Mouse (Mus musculus) neural tube, embryonic 15.5 days (tissue): ENCODE measurements around the gene Sun5. TPM values are rescaled to one million over a fixed set of nuclear protein-coding genes. Genes with fewer than 3 reads are reported as not detected.

Experiments
- ATAC-seq: fragments of 200-750 bp; cut with Nextera tagmentation; 2 replicates; pipeline ENCODE4 v1.8.0; 2017; ENCODE audit warnings: mild to moderate bottlenecking, moderate TSS enrichment, moderate library complexity; ENCODE audit not compliant: low FRiP score
- H3K27ac ChIP-seq: fragments of 300-500 bp; sonication (generic); replicated peaks from 2 replicates; pipeline ENCODE4 v1.5.1; 2015; ENCODE audit warnings: mild to moderate bottlenecking, inconsistent platforms
- H3K27me3 ChIP-seq: fragments of 300-500 bp; sonication (generic); replicated peaks from 2 replicates; pipeline ENCODE4 v1.6.1; 2015; ENCODE audit warnings: inconsistent platforms
- H3K36me3 ChIP-seq: fragments of 300-500 bp; sonication (generic); 2 replicates; pipeline ENCODE4 v1.6.1; 2015; ENCODE audit warnings: inconsistent platforms
- H3K4me1 ChIP-seq: fragments of 300-500 bp; sonication (generic); 2 replicates; pipeline ENCODE4 v1.6.1; 2015; ENCODE audit warnings: inconsistent platforms
- H3K4me2 ChIP-seq: fragments of 300-500 bp; sonication (generic); 2 replicates; pipeline ENCODE4 v1.6.1; 2015; ENCODE audit warnings: inconsistent platforms, mild to moderate bottlenecking, moderate library complexity
- H3K4me3 ChIP-seq: fragments of 300-500 bp; sonication (generic); replicated peaks from 2 replicates; pipeline ENCODE4 v1.5.1; 2015; ENCODE audit warnings: mild to moderate bottlenecking, inconsistent platforms
- H3K9ac ChIP-seq: fragments of 300-500 bp; sonication (generic); replicated peaks from 2 replicates; pipeline ENCODE4 v1.6.1; 2015; ENCODE audit warnings: mild to moderate bottlenecking, inconsistent platforms
- H3K9me3 ChIP-seq: fragments of 300-500 bp; sonication (generic); replicated peaks from 2 replicates; pipeline ENCODE4 v1.6.1; 2016; ENCODE audit warnings: inconsistent platforms
- WGBS: fragments of 180-500 bp; shearing (Covaris S2); methylation state at CpG from one replicate; pipeline ENCODE4 v1.1.7; 2015; ENCODE audit warnings: mixed read lengths; 5-methylcytosine and 5-hydroxymethylcytosine counted together
- polyA plus RNA-seq: library from polyadenylated mRNA; unstranded; fragments of >200 nt; fragmentation: Nextera tagmentation; extraction: Ambion mirVana; gene quantifications from 2 replicates; pipeline ENCODE4 v1.2.1, GENCODE M21; 2015

Gene Sun5
- polyA plus RNA-seq, result not detected in 2 replicates

- no peaks in the 10 kb centered on the region for H3K36me3 ChIP-seq
- no peaks in the 10 kb centered on the region for H3K4me1 ChIP-seq
- no peak within 1 kb of the TSS for H3K4me2 ChIP-seq
- WGBS, result 96% methylated on average over 4 of the region's 4 CpGs
- ATAC-seq, result no peak
- no peak within 1 kb of the TSS for H3K9ac ChIP-seq
- no peaks in the 10 kb centered on the region for H3K27me3 ChIP-seq
- no peaks in the 10 kb centered on the region for H3K9me3 ChIP-seq
- no peak within 1 kb of the TSS for H3K4me3 ChIP-seq
- no peak within 1 kb of the TSS for H3K27ac ChIP-seq
Observed at GRCm38 (mm10) chr2:153870984-153871383, at the start of gene Sun5. TSS of gene Sun5 (minus strand) at chr2:153871084.

- no peak within 1 kb of the TSS for H3K27ac ChIP-seq
- H3K27me3 ChIP-seq, result no peaks in the 10 kb centered on the region
- no peaks in the 10 kb centered on the region for H3K9me3 ChIP-seq
Observed at GRCm38 (mm10) chr2:153917930-153918329, 47.0 kb upstream of the Sun5 start, which contains the start of gene Bpifb3. TSS of gene Bpifb3 (plus strand) at chr2:153918230.

GRCm38 (mm10) chr2:153914151-153914550 lies 43.3 kb upstream of the Sun5 start:
- WGBS, result 69% methylated on average over 5 of the region's 5 CpGs
- Histone ChIP-seq H3K36me3 (no peaks in the 10 kb centered on the region), H3K4me2 (no peak overlapping the region), H3K4me3 (no peak overlapping the region), H3K27ac (no peak overlapping the region), H3K9me3 (no peaks in the 10 kb centered on the region), H3K4me1 (0 out of 2 replicates have a peak, but pooled peaks cover 3% of the 10 kb centered on the region), H3K27me3 (no peaks in the 10 kb centered on the region), H3K9ac (no peak overlapping the region)
- no peak for ATAC-seq

More at GRCm38 (mm10) chr2:153917930-153918329, 47.0 kb upstream of the Sun5 start, which contains the start of gene Bpifb3:
- H3K4me2 ChIP-seq, result no peak within 1 kb of the TSS
- 77% methylated on average over 8 of the region's 8 CpGs for WGBS
- H3K36me3 ChIP-seq, result no peaks in the 10 kb centered on the region
- H3K4me3 ChIP-seq, result no peak within 1 kb of the TSS
- H3K9ac ChIP-seq, result no peak within 1 kb of the TSS
- ATAC-seq, result no peak
- H3K4me1 ChIP-seq, result 0 out of 2 replicates have a peak, but pooled peaks cover 2% of the 10 kb centered on the region

GRCm38 (mm10) chr2:153906626-153907025 lies 35.7 kb upstream of the Sun5 start:
- Histone ChIP-seq H3K27me3 (no peaks in the 10 kb centered on the region), H3K9ac (no peak overlapping the region), H3K4me3 (no peak overlapping the region), H3K9me3 (no peaks in the 10 kb centered on the region), H3K36me3 (no peaks in the 10 kb centered on the region), H3K4me2 (no peak overlapping the region), H3K27ac (no peak overlapping the region), H3K4me1 (no peaks in the 10 kb centered on the region)
- ATAC-seq, result no peak
- 88% methylated on average over 4 of the region's 4 CpGs for WGBS

GRCm38 (mm10) chr2:153902726-153903125 lies 31.8 kb upstream of the Sun5 start:
- H3K27me3 ChIP-seq, result no peaks in the 10 kb centered on the region
- WGBS, result 73% methylated on average over 6 of the region's 6 CpGs
- H3K4me3 ChIP-seq, result no peak overlapping the region
- H3K4me1 ChIP-seq, result no peaks in the 10 kb centered on the region
- no peaks in the 10 kb centered on the region for H3K9me3 ChIP-seq
- no peak overlapping the region for H3K9ac ChIP-seq
- no peak for ATAC-seq
- H3K36me3 ChIP-seq, result no peaks in the 10 kb centered on the region
- no peak overlapping the region for H3K27ac ChIP-seq
- no peak overlapping the region for H3K4me2 ChIP-seq

- Histone ChIP-seq H3K9ac (no peak within 1 kb of the TSS), H3K36me3 (no peaks in the 10 kb centered on the region), H3K4me1 (no peaks in the 10 kb centered on the region), H3K9me3 (no peaks in the 10 kb centered on the region), H3K4me3 (no peak within 1 kb of the TSS), H3K27ac (no peak within 1 kb of the TSS), H3K27me3 (no peaks in the 10 kb centered on the region), H3K4me2 (no peak within 1 kb of the TSS)
- no peak for ATAC-seq
- 63% methylated on average over 4 of the region's 4 CpGs for WGBS
Observed at GRCm38 (mm10) chr2:153900088-153900487, 29.2 kb upstream of the Sun5 start, which contains the start of gene Bpifb6. TSS of gene Bpifb6 (plus strand) at chr2:153900388.

- no peak overlapping the region for H3K4me3 ChIP-seq
- no peaks in the 10 kb centered on the region for H3K27me3 ChIP-seq
- no peak overlapping the region for H3K27ac ChIP-seq
- 87% methylated on average over 5 of the region's 5 CpGs for WGBS
- no peaks in the 10 kb centered on the region for H3K9me3 ChIP-seq
- no peak overlapping the region for H3K4me2 ChIP-seq
- no peak for ATAC-seq
- H3K4me1 ChIP-seq, result no peaks in the 10 kb centered on the region
- H3K36me3 ChIP-seq, result no peaks in the 10 kb centered on the region
- no peak overlapping the region for H3K9ac ChIP-seq
Observed at GRCm38 (mm10) chr2:153899111-153899510, 28.2 kb upstream of the Sun5 start.

- no peaks in the 10 kb centered on the region for H3K27me3 ChIP-seq
- H3K9me3 ChIP-seq, result no peaks in the 10 kb centered on the region
- H3K4me3 ChIP-seq, result no peak within 1 kb of the TSS
- no peak within 1 kb of the TSS for H3K9ac ChIP-seq
- H3K27ac ChIP-seq, result no peak within 1 kb of the TSS
- no peaks in the 10 kb centered on the region for H3K4me1 ChIP-seq
- H3K36me3 ChIP-seq, result no peaks in the 10 kb centered on the region
- H3K4me2 ChIP-seq, result no peak within 1 kb of the TSS
- WGBS, result 67% methylated on average over 9 of the region's 9 CpGs
- ATAC-seq, result no peak
Observed at GRCm38 (mm10) chr2:153874745-153875144, 3.9 kb upstream of the Sun5 start, which contains the start of gene Bpifb2. TSS of gene Bpifb2 (plus strand) at chr2:153875045.

GRCm38 (mm10) chr2:153861960-153862359 lies 8.9 kb downstream of the Sun5 start:
- H3K4me3 ChIP-seq, result no peak overlapping the region
- no peaks in the 10 kb centered on the region for H3K36me3 ChIP-seq
- H3K27ac ChIP-seq, result no peak overlapping the region
- 90% methylated on average over 3 of the region's 3 CpGs for WGBS
- H3K9ac ChIP-seq, result no peak overlapping the region
- no peak overlapping the region for H3K4me2 ChIP-seq
- no peaks in the 10 kb centered on the region for H3K4me1 ChIP-seq
- no peak for ATAC-seq
- H3K27me3 ChIP-seq, result no peaks in the 10 kb centered on the region
- no peaks in the 10 kb centered on the region for H3K9me3 ChIP-seq

GRCm38 (mm10) chr2:153860715-153861114 lies 10.2 kb downstream of the Sun5 start:
- no peaks in the 10 kb centered on the region for H3K36me3 ChIP-seq

GRCm38 (mm10) chr2:153860315-153860714 lies 10.6 kb downstream of the Sun5 start:
- H3K27me3 ChIP-seq, result no peaks in the 10 kb centered on the region
- ATAC-seq, result no peak
- H3K9ac ChIP-seq, result no peak overlapping the region
- no peaks in the 10 kb centered on the region for H3K36me3 ChIP-seq
- H3K4me2 ChIP-seq, result no peak overlapping the region
- no peaks in the 10 kb centered on the region for H3K4me1 ChIP-seq
- H3K9me3 ChIP-seq, result no peaks in the 10 kb centered on the region
- H3K4me3 ChIP-seq, result no peak overlapping the region
- 86% methylated on average over 11 of the region's 11 CpGs for WGBS
- H3K27ac ChIP-seq, result no peak overlapping the region

More at GRCm38 (mm10) chr2:153860715-153861114, 10.2 kb downstream of the Sun5 start:
- Histone ChIP-seq H3K4me1 (no peaks in the 10 kb centered on the region), H3K9ac (no peak overlapping the region), H3K4me3 (no peak overlapping the region), H3K9me3 (no peaks in the 10 kb centered on the region), H3K4me2 (no peak overlapping the region), H3K27ac (no peak overlapping the region), H3K27me3 (no peaks in the 10 kb centered on the region)
- WGBS, result 78% methylated on average over 3 of the region's 3 CpGs
- ATAC-seq, result no peak

GRCm38 (mm10) chr2:153859581-153859980 lies 11.3 kb downstream of the Sun5 start:
- Histone ChIP-seq H3K27me3 (no peaks in the 10 kb centered on the region), H3K9me3 (no peaks in the 10 kb centered on the region), H3K9ac (no peak overlapping the region), H3K4me1 (no peaks in the 10 kb centered on the region), H3K4me2 (no peak overlapping the region), H3K27ac (no peak overlapping the region), H3K36me3 (no peaks in the 10 kb centered on the region), H3K4me3 (no peak overlapping the region)
- ATAC-seq, result no peak
- WGBS, result 82% methylated on average over 2 of the region's 2 CpGs
